Mouse (Mus musculus) lung, postnatal 10 days (tissue): ENCODE results near the gene Coq9.
"Not testable (repeated sequence)": the region's sequence is repeated elsewhere in the genome, so short reads cannot be mapped to it uniquely, and the experiment has no call there.

Experiments
- DNase-seq: peaks from one replicate; pipeline ENCODE4 v3.0.0; 2021

Coq9 gene

DNA sequence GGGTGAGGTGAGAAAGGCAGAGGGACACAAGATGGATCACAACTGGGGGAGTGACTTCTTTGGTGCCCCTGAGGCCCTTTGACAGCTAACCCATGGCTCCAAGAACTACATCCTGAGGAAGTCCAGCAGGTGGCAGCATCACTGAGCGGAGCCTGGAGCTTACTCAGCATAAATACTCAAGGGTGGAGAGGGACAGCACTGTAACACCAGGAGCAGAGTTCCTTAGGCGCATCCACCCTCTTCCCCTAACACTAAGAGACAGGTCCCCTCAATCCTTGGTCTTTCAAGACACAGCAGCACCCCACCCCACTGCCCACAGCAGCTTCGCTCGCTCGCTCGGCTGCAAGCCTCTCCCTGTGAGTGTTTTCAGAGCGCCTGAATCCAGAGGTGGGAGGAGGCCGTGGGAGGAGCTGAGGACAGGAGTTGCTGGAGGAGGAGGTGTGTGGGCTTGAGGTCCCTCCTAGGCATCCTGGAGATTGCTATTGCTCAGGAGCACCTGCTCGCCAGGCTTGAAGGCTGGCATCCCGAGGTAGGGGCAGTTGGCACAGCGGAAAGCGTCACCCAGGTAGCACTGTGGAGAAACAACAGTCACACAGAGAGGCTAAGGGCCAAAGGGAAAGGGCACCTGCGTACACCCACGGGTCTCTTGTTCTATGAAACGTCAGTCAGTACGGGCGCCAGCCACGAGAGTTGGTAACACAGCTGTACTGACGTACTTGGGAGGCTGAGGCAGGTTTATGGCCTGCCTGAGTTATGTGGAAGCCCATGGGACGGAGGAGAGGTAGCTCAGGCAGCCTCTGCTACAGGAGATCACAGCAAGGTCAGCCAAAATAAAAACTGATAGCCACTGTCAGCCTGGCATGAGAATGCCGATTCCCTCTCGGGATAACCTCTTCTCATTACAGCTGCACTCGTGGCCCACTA, 15.2 kb upstream of the Coq9 start:
- peak; percentile 79 for DNase-seq

DNA sequence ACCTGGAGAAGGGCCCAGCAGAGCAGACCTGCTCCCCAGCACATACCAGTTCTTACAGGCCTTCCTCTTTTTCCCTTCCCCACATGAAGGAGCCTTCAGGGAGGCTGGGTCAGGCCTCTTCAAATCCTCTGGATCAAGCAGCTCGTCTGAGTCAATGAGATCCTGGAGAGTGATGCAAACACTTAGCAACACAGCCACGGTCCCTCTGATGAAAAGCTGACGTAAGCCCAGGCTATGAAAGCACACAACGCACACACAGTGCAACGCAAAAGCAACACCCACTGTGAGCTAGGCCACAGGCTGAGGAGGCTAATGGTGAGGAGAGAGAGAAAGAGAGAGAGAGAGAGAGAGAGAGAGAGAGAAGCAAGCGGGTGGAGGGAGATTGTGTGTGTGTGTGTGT, 13.0 kb upstream of the Coq9 start:
- no peak for DNase-seq

GRCm38 (mm10) chr8:94826210-94826609, 11.9 kb upstream of the Coq9 start:
- DNase-seq, result no peak

GRCm38 (mm10) chr8:94828284-94828683, 9.8 kb upstream of the Coq9 start:
- DNase-seq, result no peak

- DNase-seq, result not testable (repeated sequence)
Measured at GRCm38 (mm10) chr8:94833901-94834405, 4.2 kb upstream of the Coq9 start.

DNA sequence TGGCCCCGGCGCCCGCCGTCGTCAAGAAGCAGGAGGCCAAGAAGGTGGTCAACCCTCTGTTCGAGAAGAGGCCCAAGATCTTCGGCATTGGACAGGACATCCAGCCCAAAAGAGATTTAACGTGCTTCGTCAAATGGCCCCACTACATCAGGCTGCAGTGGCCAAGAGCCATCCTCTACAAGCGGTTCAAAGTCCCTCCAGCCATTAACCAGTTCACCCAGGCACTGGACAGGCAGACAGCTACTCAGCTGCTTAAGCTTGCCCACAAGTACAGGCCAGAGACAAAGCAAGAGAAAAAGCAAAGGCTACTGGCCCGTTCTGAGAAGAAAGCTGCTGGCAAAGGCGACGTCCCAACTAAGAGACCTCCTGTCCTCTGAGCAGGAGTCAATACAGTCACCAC, 2.4 kb upstream of the Coq9 start:
- not testable (repeated sequence) for DNase-seq

DNA sequence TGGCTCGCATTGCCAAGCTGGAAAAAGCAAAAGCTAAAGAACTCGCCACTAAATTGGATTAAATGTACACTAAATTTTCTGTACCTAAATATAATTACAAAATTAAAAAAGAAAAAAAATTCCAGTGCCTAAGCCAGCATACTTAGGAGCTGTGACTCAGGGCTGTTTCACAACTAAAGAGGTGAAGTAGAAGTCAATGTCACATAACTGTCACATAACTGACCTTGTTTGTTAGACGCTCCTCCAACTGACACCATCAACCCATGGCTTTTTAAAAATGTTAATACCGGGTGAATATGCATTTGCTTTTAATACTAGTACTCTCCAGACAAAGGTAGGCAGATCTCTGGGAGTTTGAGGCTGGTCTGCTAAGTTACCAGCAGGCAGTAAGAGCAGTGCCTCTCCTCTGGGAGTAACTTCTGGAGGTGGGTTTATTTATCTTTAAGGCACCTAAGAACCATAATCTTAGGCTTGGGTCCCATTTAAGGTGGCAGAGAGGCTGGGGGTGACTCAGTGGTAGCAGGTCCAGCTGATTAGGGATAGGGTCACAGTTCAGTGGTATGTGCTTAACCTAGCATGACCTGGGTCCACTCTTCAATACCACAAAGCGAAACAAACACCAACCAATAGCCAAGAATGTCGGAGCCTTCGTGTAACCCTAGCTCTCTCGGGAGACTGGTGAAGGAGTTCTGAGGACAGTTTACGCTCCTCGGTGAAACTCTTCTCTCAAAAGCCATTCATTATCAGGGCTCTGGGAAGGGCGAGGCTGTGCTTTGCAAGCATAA, 1.5 kb upstream of the Coq9 start:
- DNase-seq, result no peak

DNA sequence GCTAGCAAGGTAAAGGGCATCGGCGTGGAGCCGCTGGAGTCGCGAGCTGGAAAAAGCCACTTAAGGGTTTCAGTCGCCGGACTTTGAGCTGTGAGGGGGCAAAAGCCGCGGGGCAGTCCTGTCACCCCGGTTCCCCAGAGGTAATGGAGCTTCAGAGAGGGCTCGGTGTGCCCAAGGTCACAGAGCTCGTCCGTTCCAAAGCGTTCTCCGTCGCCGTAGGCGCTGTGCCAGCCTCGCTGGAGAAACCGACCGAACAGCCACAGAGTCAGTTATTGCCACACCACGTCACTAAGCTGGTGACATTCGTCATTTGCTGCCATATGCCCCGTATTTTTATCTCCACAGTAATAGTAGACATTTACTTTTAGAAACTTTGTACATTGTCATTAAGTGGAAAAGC, 479 bp downstream of the Coq9 start:
- DNase-seq, result peak; percentile 74

GRCm38 (mm10) chr8:94841183-94841582, 3.1 kb downstream of the Coq9 start:
- no peak for DNase-seq

- no peak for DNase-seq
Measured at GRCm38 (mm10) chr8:94850049-94850448, 11.9 kb downstream of the Coq9 start.

DNA sequence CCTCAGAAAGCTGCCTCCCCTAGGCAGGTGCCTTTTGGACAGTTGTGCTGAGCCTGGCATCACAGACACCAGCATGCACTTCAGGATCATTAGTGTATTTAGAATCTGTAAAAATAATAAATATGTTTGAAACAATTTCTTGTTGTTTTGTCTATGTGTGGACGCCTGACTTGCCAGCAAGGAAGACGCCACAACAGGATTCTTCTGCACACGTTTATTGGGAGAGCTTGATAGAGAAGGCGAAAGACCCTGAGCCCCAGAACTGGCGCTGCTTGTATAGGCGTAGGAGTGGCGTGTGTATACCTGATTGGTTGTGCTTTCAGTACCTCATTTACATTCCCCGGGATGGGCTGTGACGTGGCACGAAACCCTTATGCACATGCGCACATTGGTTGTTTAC, 16.6 kb downstream of the Coq9 start:
- not testable (repeated sequence) for DNase-seq

- no peak for DNase-seq
Measured at GRCm38 (mm10) chr8:94857011-94857345, 18.9 kb downstream of the Coq9 start.

GRCm38 (mm10) chr8:94857346-94858173, 19.4 kb downstream of the Coq9 start, which contains the start of gene Polr2c:
Polr2c (plus strand) TSS chr8:94857450.
- DNase-seq, result peak; percentile 93

DNA sequence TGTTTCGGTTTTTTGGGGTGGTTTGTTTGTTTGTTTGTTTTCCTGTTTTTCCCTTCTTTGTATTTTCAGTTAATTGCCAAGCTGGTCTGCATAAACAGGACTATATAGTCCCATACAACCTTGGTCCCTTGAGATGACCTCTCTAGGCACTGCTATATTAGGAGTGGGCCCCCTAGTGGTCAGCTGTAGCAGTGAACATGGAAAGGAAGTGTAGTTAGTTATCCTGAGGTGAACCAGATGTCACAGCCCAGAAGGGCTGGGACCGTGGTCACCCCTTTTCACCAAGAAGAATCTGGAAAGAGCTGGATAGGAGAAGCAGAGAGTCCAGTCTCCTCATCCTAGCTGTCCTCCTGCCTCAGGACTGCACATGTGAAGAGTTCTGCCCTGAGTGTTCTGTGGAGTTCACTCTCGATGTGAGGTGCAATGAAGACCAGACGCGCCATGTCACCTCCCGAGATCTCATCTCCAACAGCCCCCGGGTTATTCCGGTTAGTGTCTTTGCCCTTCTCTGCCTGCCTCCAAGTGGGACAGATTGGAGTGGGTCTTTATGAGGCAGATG, 23.3 kb downstream of the Coq9 start:
- DNase-seq, result peak; percentile 83

- peak; percentile 50 for DNase-seq
Measured at GRCm38 (mm10) chr8:94862487-94863220, 24.5 kb downstream of the Coq9 start.

- DNase-seq, result no peak
Measured at GRCm38 (mm10) chr8:94863897-94864673, 26.0 kb downstream of the Coq9 start.

DNA sequence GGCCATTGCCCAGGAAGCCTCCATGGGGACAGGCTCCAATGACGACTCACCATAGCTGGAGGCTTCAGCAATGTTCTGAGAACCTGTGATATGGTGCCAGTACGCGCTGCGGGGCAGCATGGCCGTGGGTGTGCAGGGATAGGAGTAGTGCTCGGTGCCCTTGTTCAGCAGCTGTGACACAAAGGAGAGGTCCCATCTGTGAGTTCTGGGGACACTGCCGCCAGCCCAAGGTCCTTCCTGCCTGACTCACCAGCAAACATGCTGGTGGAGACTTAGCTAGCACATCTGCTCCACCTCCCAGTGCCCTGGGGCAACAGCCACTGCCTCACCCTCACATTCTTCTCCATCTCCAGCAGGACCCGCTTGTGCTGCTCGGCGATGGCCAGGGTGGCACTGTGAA, 27.2 kb downstream of the Coq9 start:
- DNase-seq, result no peak

- DNase-seq, result no peak
Measured at GRCm38 (mm10) chr8:94866921-94867320, 28.8 kb downstream of the Coq9 start.

DNA sequence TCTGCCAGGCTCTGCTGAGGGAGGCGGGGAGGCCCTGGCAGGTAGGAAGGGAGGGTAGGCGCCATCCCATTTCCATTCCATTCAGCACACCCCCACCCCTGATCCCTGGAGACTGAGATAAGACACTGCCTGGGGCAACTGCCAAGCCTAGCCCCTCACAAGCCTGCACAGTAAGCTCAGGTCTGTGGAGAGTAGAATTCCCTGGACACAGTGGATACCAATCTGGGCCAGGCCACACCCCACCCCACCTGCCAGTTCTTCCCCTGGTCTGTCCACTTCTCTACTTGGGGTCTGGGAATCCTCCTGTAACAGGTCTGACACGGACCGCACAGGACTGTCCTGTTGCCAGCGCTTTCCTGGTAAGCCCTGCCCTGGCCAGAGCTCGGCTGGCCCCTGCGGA, 31.0 kb downstream of the Coq9 start:
- DNase-seq, result no peak

GRCm38 (mm10) chr8:94870003-94870402, 31.9 kb downstream of the Coq9 start:
- DNase-seq, result no peak
